Mouse (Mus musculus) brown adipose tissue, adult 24 weeks (tissue): ENCODE measurements around the gene Rnf148. TPM values are rescaled to one million over a fixed set of nuclear protein-coding genes. Genes with fewer than 3 reads are reported as not detected.

Source experiments
- H3K27ac ChIP-seq: fragments of 200-500 bp; replicated peaks from 2 replicates; pipeline ENCODE4 v1.5.1; 2012; ENCODE audit warnings: low read depth, mild to moderate bottlenecking, low read length
- H3K4me1 ChIP-seq: fragments of 200-500 bp; 2 replicates; pipeline ENCODE4 v1.6.1; 2012; ENCODE audit warnings: low read length, mixed read lengths; ENCODE audit not compliant: control insufficient read depth, insufficient read depth, insufficient read length
- H3K4me3 ChIP-seq: fragments of 200-500 bp; 2 replicates; pipeline ENCODE4 v1.5.1; 2012; ENCODE audit warnings: low read depth, mild to moderate bottlenecking, low read length, moderate library complexity; ENCODE audit not compliant: insufficient read depth
- polyA plus RNA-seq: library from polyadenylated mRNA; stranded (reverse); fragments of >200 nt; gene quantifications from 2 replicates; pipeline ENCODE4 v1.2.4, GENCODE M21; 2012; ENCODE audit not compliant: missing spikeins, insufficient read depth, insufficient read length

Rnf148 gene
- not detected in 2 replicates for polyA plus RNA-seq

- no peaks in the 10 kb centered on the region for H3K4me1 ChIP-seq
- no peak within 1 kb of the TSS for H3K27ac ChIP-seq
- no peak within 1 kb of the TSS for H3K4me3 ChIP-seq
Measured at GRCm38 (mm10) chr6:23655036-23655435, at the start of gene Rnf148. Gene Rnf148 (minus strand): TSS chr6:23655136.

GRCm38 (mm10) chr6:23700879-23701278, 45.9 kb upstream of the Rnf148 start:
- H3K4me3 ChIP-seq: no peak overlapping the region
- H3K4me1 ChIP-seq: no peaks in the 10 kb centered on the region
- H3K27ac ChIP-seq: no peak overlapping the region

DNA sequence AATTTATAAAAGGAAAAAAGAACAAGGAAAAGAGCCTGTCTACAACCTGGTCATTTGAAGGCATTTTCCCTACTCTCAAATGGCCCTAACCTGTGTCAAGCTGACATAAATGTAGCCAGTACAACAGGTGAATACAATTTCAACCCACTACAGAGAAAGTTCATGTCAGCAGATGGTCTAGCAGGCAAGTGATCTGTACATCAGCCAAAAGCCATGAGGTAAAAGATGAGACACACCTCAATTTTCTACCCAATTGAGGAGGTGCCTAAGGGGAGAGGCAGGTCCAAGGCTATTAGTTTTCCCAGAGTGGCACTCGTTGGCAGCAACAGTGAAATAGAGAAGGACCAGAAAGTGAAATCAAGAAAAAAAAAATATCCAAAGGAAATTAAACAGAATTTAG, 23.2 kb upstream of the Rnf148 start:
- H3K4me1 ChIP-seq: no peaks in the 10 kb centered on the region
- no peak overlapping the region for H3K4me3 ChIP-seq
- no peak overlapping the region for H3K27ac ChIP-seq

GRCm38 (mm10) chr6:23650205-23650604, 4.7 kb downstream of the Rnf148 start, which contains the start of gene Rnf133:
Gene Rnf133 (minus strand): TSS chr6:23650305.
- Histone ChIP-seq H3K4me3 (no peak within 1 kb of the TSS), H3K4me1 (no peaks in the 10 kb centered on the region; the same call in 1 of the 2 replicates)

DNA sequence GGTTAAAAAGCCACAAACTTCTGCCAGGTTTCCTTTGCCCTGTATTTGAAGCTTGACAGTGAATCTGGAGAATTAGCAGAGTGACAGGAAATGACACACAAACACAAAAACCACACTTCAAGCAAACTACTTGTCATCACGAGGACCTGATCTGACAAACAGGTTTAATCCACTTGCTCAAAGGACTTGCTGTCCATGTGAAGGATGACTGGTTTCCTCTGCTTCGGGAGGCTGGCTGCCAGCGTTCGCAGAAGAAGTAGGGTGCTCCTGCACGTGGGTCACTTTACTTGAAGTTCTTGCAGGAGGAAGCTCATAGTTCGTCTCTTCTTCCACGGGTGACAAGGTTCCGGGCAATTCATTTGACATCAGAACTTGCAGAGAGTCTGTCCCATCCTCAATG, 6.2 kb downstream of the Rnf148 start:
- H3K4me3 ChIP-seq: no peak overlapping the region
- H3K4me1 ChIP-seq: no peaks in the 10 kb centered on the region; the same call in 1 of the 2 replicates

More at GRCm38 (mm10) chr6:23650205-23650604, 4.7 kb downstream of the Rnf148 start, which contains the start of gene Rnf133:
- H3K27ac ChIP-seq: no peak within 1 kb of the TSS

DNA sequence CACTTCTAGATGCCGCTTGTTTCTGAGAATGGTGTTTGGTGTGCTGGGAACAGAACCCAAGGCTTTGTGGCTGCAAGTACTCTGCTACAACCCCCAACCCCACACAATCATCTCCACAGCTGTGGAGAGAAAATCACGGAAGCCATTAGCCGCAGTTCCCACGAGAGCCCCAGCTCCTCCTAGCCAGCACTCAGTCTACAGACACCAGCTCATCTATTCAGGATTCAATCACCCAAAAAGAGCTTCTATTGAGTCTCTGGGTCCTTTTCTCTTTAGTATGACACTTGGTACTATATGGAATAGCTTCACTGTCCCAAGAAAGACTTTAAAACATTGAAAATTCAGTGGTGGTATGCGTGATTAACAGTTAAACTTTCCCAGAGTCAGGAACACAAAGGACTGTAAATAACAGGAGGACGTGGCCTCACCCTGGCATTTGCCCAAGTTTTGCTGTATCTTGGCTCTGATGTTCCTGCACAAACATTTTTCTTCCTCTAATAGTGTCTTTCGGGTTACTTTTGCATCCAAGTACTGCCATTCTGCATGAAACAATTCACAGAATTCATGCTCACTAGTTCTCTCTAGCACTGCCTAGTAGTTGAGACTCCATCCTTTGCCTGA, 7.2 kb downstream of the Rnf148 start:
- no peak overlapping the region for H3K27ac ChIP-seq
- no peak overlapping the region for H3K4me3 ChIP-seq
- no peaks in the 10 kb centered on the region; the same call in 1 of the 2 replicates for H3K4me1 ChIP-seq

More for the DNA sequence above, 6.2 kb downstream of the Rnf148 start:
- no peak overlapping the region for H3K27ac ChIP-seq

DNA sequence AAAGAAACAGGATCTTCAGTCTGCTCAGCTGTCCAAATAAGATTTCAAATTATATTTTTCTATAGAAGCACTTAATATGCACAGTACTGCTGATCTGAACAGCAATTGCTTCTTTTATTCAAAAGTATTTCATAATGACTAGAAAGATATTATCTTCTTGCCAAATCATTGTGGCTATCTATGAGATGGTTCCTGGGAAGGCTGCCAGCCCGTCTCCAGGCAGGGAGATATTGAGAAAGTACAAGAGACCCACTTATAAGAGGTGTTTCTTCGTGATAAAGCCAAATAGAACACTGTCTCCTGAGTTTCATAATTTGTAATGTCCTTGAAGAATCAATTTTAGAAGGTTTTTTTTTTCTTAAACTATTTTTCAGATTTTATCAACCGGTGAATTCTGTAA, 17.9 kb downstream of the Rnf148 start:
- Histone ChIP-seq H3K27ac (no peak overlapping the region), H3K4me1 (no peaks in the 10 kb centered on the region; the same call in 1 of the 2 replicates), H3K4me3 (no peak overlapping the region)

DNA sequence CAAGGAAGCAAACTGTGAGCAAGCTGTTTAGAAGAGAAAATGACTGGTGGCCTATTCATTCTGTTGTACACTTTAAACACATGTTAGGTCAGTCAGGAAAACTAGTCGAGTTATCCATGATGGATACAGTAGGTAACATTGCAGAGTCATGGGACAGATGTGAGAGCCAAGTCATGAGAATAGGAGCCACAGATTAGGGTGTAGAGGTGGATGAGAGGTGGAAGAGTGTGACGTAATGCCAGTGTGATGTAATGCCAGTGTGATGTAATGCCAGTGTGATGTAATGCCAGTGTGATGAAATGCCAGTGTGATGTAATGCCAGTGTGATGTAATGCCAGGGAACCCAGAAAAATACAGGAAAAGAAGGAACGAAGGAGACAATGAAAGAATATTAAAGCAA, 19.7 kb downstream of the Rnf148 start:
- Histone ChIP-seq H3K4me1 (no peaks in the 10 kb centered on the region), H3K4me3 (no peak overlapping the region), H3K27ac (no peak overlapping the region)

DNA sequence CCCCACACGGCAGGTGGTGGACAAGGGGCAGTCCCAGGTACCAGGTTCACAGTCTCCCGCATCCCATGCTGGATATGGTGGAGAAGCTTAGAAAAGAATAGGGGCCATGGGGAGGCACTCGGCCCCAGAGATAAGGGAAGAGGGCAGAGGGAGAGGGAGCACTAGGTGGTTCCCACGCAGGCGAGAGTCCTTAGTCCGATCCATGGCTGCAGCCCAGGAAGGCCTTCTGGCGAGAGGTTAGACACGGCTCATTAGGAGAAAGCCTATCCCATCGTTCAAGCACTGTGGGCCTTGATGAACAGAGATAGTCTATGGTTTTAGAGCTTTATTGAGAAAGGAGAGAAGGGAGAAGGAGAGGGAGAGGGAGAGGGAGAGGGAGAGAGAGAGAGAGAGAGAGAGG, 20.9 kb downstream of the Rnf148 start:
- H3K4me3 ChIP-seq: no peak overlapping the region
- no peak overlapping the region for H3K27ac ChIP-seq
- no peaks in the 10 kb centered on the region for H3K4me1 ChIP-seq

GRCm38 (mm10) chr6:23630465-23630864, 24.5 kb downstream of the Rnf148 start:
- no peak overlapping the region for H3K4me3 ChIP-seq
- H3K4me1 ChIP-seq: no peaks in the 10 kb centered on the region
- H3K27ac ChIP-seq: no peak overlapping the region

Other genes with a start within 250 kb of the Rnf148 start
- gene Rnf133, start 4.8 kb downstream of the Rnf148 start, polyA plus RNA-seq: not detected in 2 replicates
- 1.1 and 1.3 TPM in 2 replicates for gene Cadps2, start 184.3 kb upstream of the Rnf148 start, polyA plus RNA-seq